Comparison of ENCODE assay signal across 19 mouse cellular contexts in genomic region chr7:18781301-18781700, GRCm38 (mm10). TPM values are rescaled to one million over a fixed set of nuclear protein-coding genes. Genes with fewer than 3 reads are reported as not detected.
DNase-seq lines count a peak whose midpoint lies in the region; ATAC-seq and TF ChIP-seq lines count a peak whose summit lies in the region.
"Not testable (repeated sequence)": the region's sequence is repeated elsewhere in the genome, so short reads cannot be mapped to it uniquely, and the experiment has no call there.
"Had no signal": no experiment of that assay in that cellular context is flagged by ENCODE, and none has a peak within 500 bp of the region (broad histone marks: within the 10 kb centered on the region; RNA-seq: fewer than 3 reads in every experiment).

No protein-coding gene starts in this region.

- WGBS in heart, postnatal 0 days: 48% methylated on average over 2 of the region's 2 CpGs
- 35% methylated on average over 2 of the region's 2 CpGs for WGBS in lung, embryonic 14.5 days
- 40% methylated on average over 2 of the region's 2 CpGs for WGBS in midbrain, embryonic 14.5 days

- TF ChIP-seq POLR2A in CH12.LX (IDR thresholded peaks at IDR 0.05; ENCODE audit: low read depth, low read length): not testable (repeated sequence)

- peak; percentile 14 for DNase-seq in CH12.LX (ENCODE audit: extremely low read depth)
- DNase-seq in R1 (ENCODE audit: low read depth, low spot score): peak; percentile 38
- DNase-seq in embryo, embryonic 11 days: peak; percentile 14
- not testable (repeated sequence) for DNase-seq in heart, postnatal 0 days (ENCODE audit: low spot score)
- DNase-seq in kidney, adult 9 months: peak; percentile 19
- DNase-seq in lung, embryonic 14.5 days: peak; percentile 50
- peak; percentile 33 for DNase-seq in midbrain, embryonic 14.5 days

- H3K4me1 ChIP-seq in CH12.LX (ENCODE audit: control insufficient read depth in 1 of 2, insufficient read depth in 2 of 2); heart, postnatal 0 days (ENCODE audit: control insufficient read depth, insufficient read depth); lung, embryonic 14.5 days (ENCODE audit: insufficient read depth); midbrain, embryonic 14.5 days (ENCODE audit: control insufficient read depth, insufficient read depth, low read length): not testable (repeated sequence)

- not testable (repeated sequence) for ATAC-seq in heart, postnatal 0 days (ENCODE audit: insufficient read depth, low read depth); lung, embryonic 14.5 days (ENCODE audit: insufficient read depth); midbrain, embryonic 14.5 days (ENCODE audit: low FRiP score, low TSS enrichment)

- TF ChIP-seq EP300 in CH12.LX (IDR thresholded peaks at IDR 0.05; ENCODE audit: low read length); heart, postnatal 0 days (IDR thresholded peaks at IDR 0.05; ENCODE audit: low read depth): not testable (repeated sequence)

- in situ Hi-C loops in CH12.LX (cut with MboI; ENCODE audit: low pct_ligation_motif_present, low pct_unique_long_range_greater_than_20kb, low sequenced_read_pairs): not testable (repeated sequence)

- peak; percentile 45 to 67; a peak in 3 of 4 replicates for TF ChIP-seq CTCF in CH12.LX (conservative IDR thresholded peaks at IDR 0.05 in 1 of 2, IDR thresholded peaks at IDR 0.05 in 1 of 2; ENCODE audit: low read depth in 2 of 2, low read length in 2 of 2)
- peak; percentile 47 for TF ChIP-seq CTCF in heart, postnatal 0 days (IDR thresholded peaks at IDR 0.05; ENCODE audit: low read depth)
- TF ChIP-seq CTCF in lung, embryonic 14.5 days (IDR thresholded peaks at IDR 0.05; ENCODE audit: low read depth): peak; percentile 56

- not testable (repeated sequence) for H3K4me3 ChIP-seq in CH12.LX (replicated peaks in 1 of 3; ENCODE audit: low read depth in 2 of 3, low read length in 2 of 3, poor library complexity in 1 of 3); heart, postnatal 0 days (ENCODE audit: low read depth, low read length); lung, embryonic 14.5 days (ENCODE audit: low read depth, low read length); midbrain, embryonic 14.5 days (replicated peaks; ENCODE audit: low read depth, low read length)

- H3K36me3 ChIP-seq in CH12.LX (replicated peaks in 1 of 2; ENCODE audit: control insufficient read depth in 1 of 2, insufficient read depth in 1 of 2, low read length in 1 of 2); heart, postnatal 0 days (replicated peaks; ENCODE audit: control insufficient read depth, insufficient read depth, low read length); lung, embryonic 14.5 days (ENCODE audit: insufficient read depth); midbrain, embryonic 14.5 days (ENCODE audit: control insufficient read depth, insufficient read depth, low read length): not testable (repeated sequence)

- not testable (repeated sequence) for H3K79me2 ChIP-seq in CH12.LX (replicated peaks; ENCODE audit: control insufficient read depth, extremely low read depth, insufficient read depth, poor library complexity, severe bottlenecking)

- not testable (repeated sequence) for H3K9ac ChIP-seq in CH12.LX (ENCODE audit: insufficient read depth, low read depth); heart, postnatal 0 days (replicated peaks; ENCODE audit: low read depth, low read length); lung, embryonic 14.5 days; midbrain, embryonic 14.5 days (replicated peaks; ENCODE audit: low read length)

- peaks cover 26% of the 10 kb centered on the region for H3K27me3 ChIP-seq in CH12.LX (replicated peaks)
- H3K27me3 ChIP-seq in heart, postnatal 0 days (ENCODE audit: control insufficient read depth, insufficient read depth, low read length); lung, embryonic 14.5 days (ENCODE audit: insufficient read depth, low read length); midbrain, embryonic 14.5 days (ENCODE audit: control insufficient read depth, insufficient read depth, low read length): not testable (repeated sequence)

- dilution Hi-C loops in CH12.LX (cut with MboI; ENCODE audit: extremely low pct_ligation_motif_present, extremely low pct_unique_long_range_greater_than_20kb, low sequenced_read_pairs): not testable (repeated sequence)

- H3K4me2 ChIP-seq in CH12.LX (ENCODE audit: insufficient read depth, low read depth, poor library complexity, severe bottlenecking); heart, postnatal 0 days (ENCODE audit: low read depth, low read length); lung, embryonic 14.5 days; midbrain, embryonic 14.5 days (ENCODE audit: low read length): not testable (repeated sequence)

- not testable (repeated sequence) for H3K27ac ChIP-seq in CH12.LX (ENCODE audit: insufficient read depth, low read depth); heart, postnatal 0 days (ENCODE audit: low read depth); lung, embryonic 14.5 days (ENCODE audit: low read depth); midbrain, embryonic 14.5 days (replicated peaks; ENCODE audit: low read depth, low read length)

- TF ChIP-seq RAD21 in CH12.LX (IDR thresholded peaks at IDR 0.05; ENCODE audit: low read depth, low read length): peak; percentile 24

- H3K9me3 ChIP-seq in CH12.LX (replicated peaks; ENCODE audit: low read length); heart, postnatal 0 days (replicated peaks; ENCODE audit: control insufficient read depth, low read length); lung, embryonic 14.5 days (ENCODE audit: low read depth, low read length); midbrain, embryonic 14.5 days (ENCODE audit: control insufficient read depth, low read length): not testable (repeated sequence)

TF ChIP-seq in CH12.LX, 34 proteins besides CTCF, POLR2A, EP300 and RAD21:
- peak; percentile 65 for TF ChIP-seq SMC3 (IDR thresholded peaks at IDR 0.05; ENCODE audit: low read depth, low read length)

RNA-seq across cellular contexts. Expression of gene Psg19, which starts 17.0 kb away (rescaled TPM):
- total RNA-seq in CH12.LX (2012; rRNA removed): not detected in 2 replicates
- total RNA-seq in CH12.LX (2014; rRNA removed): not detected in 2 replicates
- not detected in 2 replicates for polyA plus RNA-seq in CH12.LX (2012; ENCODE audit: insufficient read length, low read depth)
- total RNA-seq in heart, postnatal 0 days (2014; rRNA removed; ENCODE audit: low replicate concordance): not detected in 2 replicates
- not detected in 2 replicates for polyA plus RNA-seq in heart, postnatal 0 days (2015; fragmentation: Nextera tagmentation; extraction: Ambion mirVana)
- not detected in 2 replicates for polyA plus RNA-seq in lung, embryonic 14.5 days (2014; fragmentation: Nextera tagmentation; extraction: Ambion mirVana)
- polyA plus RNA-seq in midbrain, embryonic 14.5 days (2014; fragmentation: Nextera tagmentation; extraction: Ambion mirVana): not detected in 2 replicates
- total RNA-seq: adrenal gland, postnatal 10 days; gastrocnemius, postnatal 25 days; heart, postnatal 14 days; layer of hippocampus, postnatal 14 days; left cerebral cortex, postnatal 14 days had no signal
- polyA plus RNA-seq: embryonic facial prominence, embryonic 15.5 days; forebrain, embryonic 10.5 days; hindbrain, embryonic 15.5 days; macrophage; neural tube, embryonic 12.5 days; spleen, adult 2 months; stomach, embryonic 16.5 days had no signal

RNA-seq across cellular contexts. Expression of gene Psg17, which starts 40.1 kb away (rescaled TPM):
- not detected in 2 replicates for total RNA-seq in CH12.LX (2012; rRNA removed)
- not detected in 2 replicates for total RNA-seq in CH12.LX (2014; rRNA removed)
- polyA plus RNA-seq in CH12.LX (2012; ENCODE audit: insufficient read length, low read depth): not detected in 2 replicates
- total RNA-seq in heart, postnatal 0 days (2014; rRNA removed; ENCODE audit: low replicate concordance): not detected in 2 replicates
- not detected in 2 replicates for polyA plus RNA-seq in heart, postnatal 0 days (2015; fragmentation: Nextera tagmentation; extraction: Ambion mirVana)
- polyA plus RNA-seq in lung, embryonic 14.5 days (2014; fragmentation: Nextera tagmentation; extraction: Ambion mirVana): 0.08 TPM in 1 of 2 replicates, not detected in the other
- polyA plus RNA-seq in midbrain, embryonic 14.5 days (2014; fragmentation: Nextera tagmentation; extraction: Ambion mirVana): not detected in 2 replicates
- total RNA-seq: adrenal gland, postnatal 10 days; gastrocnemius, postnatal 25 days; heart, postnatal 14 days; layer of hippocampus, postnatal 14 days; left cerebral cortex, postnatal 14 days had no signal
- polyA plus RNA-seq: embryonic facial prominence, embryonic 15.5 days; macrophage; neural tube, embryonic 12.5 days; spleen, adult 2 months had no signal

RNA-seq across cellular contexts. Expression of gene Mill2, which starts 58.5 kb away (rescaled TPM):
- not detected in 2 replicates for total RNA-seq in CH12.LX (2012; rRNA removed)
- total RNA-seq in CH12.LX (2014; rRNA removed): not detected in 2 replicates
- not detected in 2 replicates for polyA plus RNA-seq in CH12.LX (2012; ENCODE audit: insufficient read length, low read depth)
- total RNA-seq in heart, postnatal 0 days (2014; rRNA removed; ENCODE audit: low replicate concordance): 0.34 and 3.0 TPM in 2 replicates
- 0.86 and 1.2 TPM in 2 replicates for polyA plus RNA-seq in heart, postnatal 0 days (2015; fragmentation: Nextera tagmentation; extraction: Ambion mirVana)
- polyA plus RNA-seq in lung, embryonic 14.5 days (2014; fragmentation: Nextera tagmentation; extraction: Ambion mirVana): 0.81 and 0.92 TPM in 2 replicates
- polyA plus RNA-seq in midbrain, embryonic 14.5 days (2014; fragmentation: Nextera tagmentation; extraction: Ambion mirVana): 0.18 and 0.43 TPM in 2 replicates
- polyA plus RNA-seq: forebrain, embryonic 10.5 days had no signal
